Mouse (Mus musculus) MN1 (cell line): ENCODE results near the gene Agpat1.

Experiments used
- DNase-seq: peaks from one replicate; pipeline ENCODE4 v3.0.0-alpha.2; 2016; ENCODE audit warnings: low spot score

The Agpat1 gene

DNA sequence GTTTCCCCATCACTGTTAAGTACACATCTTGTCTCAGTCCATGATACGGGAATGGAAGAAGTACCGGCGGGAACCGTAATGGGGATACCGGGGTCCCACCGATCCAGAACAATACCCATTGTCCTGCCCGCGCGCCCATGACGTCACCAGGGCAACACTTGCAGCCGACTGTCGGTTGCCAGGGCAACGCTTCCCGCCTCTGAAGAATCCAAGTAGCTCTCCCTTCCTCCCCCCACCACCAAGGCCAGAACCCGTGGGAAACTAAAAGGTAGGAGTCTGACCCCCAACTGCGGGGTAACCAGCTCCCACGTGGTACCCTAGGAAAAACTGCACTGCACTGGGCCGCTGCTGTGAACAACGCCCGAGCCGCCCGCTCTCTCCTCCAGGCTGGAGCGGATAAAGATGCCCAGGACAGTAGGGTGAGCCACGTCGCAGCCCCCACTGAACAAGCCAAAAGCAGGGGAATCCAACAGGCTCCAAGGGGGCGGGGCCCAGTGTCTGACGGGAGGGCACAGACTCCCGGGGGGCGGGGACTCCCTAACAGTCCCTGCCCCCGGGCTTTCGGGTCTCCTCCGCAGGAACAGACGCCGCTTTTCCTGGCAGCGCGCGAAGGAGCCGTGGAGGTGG lies 17.2 kb upstream of the Agpat1 start:
- DNase-seq, result peak; percentile 92

GRCm38 (mm10) chr17:34587423-34587811 lies 16.6 kb upstream of the Agpat1 start:
- peak; percentile 95 for DNase-seq

GRCm38 (mm10) chr17:34587814-34588213 lies 16.2 kb upstream of the Agpat1 start:
- no peak for DNase-seq

DNA sequence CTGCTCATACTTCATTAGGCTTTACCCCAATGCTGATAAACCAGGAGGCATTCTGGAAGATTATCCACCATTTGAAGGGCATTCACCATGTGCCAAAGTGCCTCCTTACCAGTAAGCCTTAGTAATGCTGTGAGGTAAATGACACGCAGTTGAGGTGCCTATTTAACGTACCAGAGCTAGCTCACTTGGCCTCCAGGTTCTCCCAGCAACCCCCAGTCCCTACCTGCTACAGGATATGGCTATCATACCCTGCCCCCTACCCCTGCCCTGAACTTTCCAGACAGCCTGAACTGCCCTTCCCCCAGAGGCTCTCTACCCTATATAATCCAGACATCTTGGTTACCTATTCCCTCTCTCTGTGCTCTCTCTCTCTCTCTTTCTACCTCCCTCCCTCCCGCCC lies 15.3 kb upstream of the Agpat1 start:
- DNase-seq, result no peak

DNA sequence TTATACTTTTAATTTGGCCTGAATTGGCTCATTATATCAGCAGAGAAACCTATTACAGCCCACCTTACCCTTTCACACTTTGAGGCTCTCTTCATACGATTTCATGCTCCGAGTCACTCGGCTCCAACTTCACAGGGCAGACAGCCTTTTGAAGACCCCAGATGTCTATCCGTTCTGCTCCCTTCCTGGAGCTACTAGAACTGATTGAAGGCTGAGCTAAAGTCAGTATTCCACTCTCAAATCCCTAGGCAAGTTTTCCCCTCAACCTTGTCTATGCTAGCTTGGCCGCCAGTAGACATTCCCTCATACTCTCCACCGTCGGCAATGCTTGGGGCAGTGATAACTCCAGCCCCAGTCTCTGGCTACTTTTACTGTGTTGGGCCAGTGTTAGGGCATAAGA lies 14.9 kb upstream of the Agpat1 start:
- no peak for DNase-seq

DNA sequence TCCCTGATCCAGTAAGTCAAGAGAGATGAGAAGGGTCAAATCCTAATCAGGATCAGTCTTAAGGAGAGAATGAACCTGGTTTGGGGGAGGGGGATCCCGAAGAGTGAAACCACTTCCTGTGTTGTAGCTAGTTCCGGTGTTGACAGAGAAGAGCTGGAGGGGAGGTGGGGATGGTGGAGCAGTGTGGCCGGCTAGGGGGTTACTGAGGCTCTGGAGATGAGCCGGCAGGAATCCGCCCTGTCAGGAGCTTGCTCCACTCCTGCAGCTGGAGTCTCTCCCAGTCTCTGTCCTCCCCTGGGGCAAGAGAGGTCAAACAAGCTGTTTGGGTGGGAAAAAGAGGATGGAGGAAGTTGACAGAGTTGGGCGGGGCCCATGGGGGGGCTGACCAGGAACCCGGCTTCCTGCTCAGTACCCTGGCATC lies 14.4 kb upstream of the Agpat1 start, which contains the start of gene Gpsm3:
Gene Gpsm3 (plus strand): TSS at position 126 of the 421 bp plus-strand sequence.
- DNase-seq, result peak; percentile 41

GRCm38 (mm10) chr17:34590154-34590987 lies 13.7 kb upstream of the Agpat1 start:
- peak; percentile 45 for DNase-seq

- peak; percentile 63 for DNase-seq
These were observed 12.8 kb upstream of the Agpat1 start, which contains the start of gene Pbx2 for GRCm38 (mm10) chr17:34591029-34591993. TSS of gene Pbx2 (plus strand) at chr17:34591266.

DNA sequence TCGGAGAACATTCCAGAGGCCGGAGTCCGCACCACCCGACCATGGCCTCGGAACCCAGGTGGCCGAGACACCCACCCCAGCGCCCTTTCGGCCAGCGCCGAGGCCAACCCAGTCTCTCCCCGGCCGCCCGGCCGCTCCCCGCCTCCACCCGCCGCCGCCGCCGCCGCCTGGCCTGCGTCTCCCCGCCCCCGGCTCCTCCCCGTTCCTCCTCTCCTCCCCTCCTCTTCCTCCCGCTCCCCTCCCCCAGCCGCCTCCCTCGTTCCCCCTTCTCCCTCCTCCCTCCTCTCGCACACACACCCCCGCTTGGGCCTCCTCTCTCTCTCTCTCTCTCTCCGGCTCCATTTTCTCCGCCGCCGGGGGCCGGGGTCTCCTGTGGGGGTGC lies 12.1 kb upstream of the Agpat1 start:
- DNase-seq, result peak; percentile 90

- DNase-seq, result peak; percentile 60
These were observed 11.2 kb upstream of the Agpat1 start for GRCm38 (mm10) chr17:34592581-34593549.

GRCm38 (mm10) chr17:34593752-34594525 lies 10.1 kb upstream of the Agpat1 start:
- DNase-seq, result peak; percentile 83

- DNase-seq, result no peak
These were observed 8.0 kb upstream of the Agpat1 start for GRCm38 (mm10) chr17:34596098-34596497.

DNA sequence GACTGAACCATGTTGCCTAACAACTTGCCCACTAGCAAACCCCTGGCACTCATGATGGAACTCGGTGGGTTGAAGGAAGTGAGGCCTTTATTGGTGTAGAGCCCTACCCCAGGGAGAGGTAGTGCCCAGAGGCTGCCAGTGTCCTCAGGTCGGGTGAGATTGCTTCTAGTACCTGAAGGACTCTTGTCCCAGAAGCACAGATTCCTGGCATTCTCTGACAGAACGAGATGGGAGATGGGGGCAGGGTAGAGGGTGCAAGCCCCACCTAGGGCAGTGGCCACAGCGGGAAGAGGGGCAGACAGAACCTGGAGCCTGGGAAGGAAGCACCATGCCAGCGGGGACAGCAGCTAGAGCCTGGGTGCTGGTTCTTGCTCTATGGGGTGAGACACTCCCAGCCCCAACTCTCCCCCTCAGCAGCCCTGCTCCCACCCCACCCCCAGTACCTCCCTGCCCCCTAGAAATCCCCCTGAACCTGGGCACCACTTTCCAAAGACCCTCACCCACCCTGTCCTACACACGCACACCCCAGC lies 6.4 kb upstream of the Agpat1 start, which contains the start of gene Ager:
Gene Ager (plus strand): TSS at position 297 of the 530 bp plus-strand sequence.
- no peak for DNase-seq

GRCm38 (mm10) chr17:34599891-34600290 lies 4.2 kb upstream of the Agpat1 start:
- DNase-seq, result no peak

DNA sequence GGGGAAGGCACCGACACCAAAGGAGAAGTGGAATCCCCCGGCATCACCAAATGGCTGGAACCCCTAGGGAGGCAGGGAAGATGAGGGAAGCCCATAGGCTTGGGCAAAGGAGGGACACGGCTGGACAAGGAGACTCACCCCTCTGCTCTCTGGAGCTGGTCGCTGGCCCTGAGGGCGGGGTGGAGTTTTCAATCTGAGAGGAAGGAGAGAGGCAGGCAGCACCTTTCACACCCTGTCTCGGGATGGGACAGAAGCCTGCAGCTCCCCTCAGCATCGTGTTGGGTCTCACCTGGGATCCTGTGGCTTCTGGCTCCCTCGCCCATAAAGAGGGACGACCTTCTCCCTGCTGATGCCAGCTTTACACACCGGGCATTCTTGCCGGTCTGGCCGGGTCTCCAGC lies 2.3 kb upstream of the Agpat1 start:
- no peak for DNase-seq

GRCm38 (mm10) chr17:34603375-34604060 lies 544 bp upstream of the Agpat1 start, which contains the start of gene Rnf5:
TSS of gene Rnf5 (minus strand) at chr17:34603690.
- DNase-seq, result peak; percentile 100

DNA sequence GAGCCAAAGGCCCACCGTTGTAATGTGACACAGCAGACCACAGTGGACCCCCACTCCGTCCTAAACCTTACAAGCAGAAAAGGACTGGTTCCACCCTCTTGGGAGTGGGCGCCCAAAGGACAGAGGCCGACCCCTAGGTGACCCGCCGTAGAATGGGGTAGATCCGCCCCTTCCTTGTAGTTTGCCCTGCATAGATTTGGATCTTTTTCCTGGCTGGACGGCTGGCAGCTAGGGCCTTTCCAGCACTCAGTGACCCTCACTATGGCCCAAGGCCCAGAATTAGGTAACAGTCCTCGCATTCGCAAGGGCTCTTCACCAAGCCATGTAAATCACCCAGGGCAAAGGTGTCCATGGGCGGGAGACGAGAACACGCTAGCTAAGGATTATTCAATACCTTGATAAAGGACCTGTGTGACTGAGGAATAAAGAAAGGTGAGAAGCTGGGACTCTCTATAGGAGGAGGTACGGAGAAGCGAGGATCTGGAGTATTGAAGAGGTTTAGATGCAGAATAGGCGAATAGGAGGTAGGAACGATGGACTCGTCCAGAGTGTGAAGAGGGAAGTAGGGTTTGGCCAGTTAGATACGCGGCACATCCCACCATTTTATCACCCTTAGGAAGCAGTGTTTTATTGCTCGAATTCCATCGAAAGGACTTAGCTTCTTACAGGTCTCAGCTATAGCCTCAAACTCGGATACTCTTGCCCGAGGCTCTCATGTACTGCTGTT lies 612 bp downstream of the Agpat1 start:
- peak; percentile 74 for DNase-seq

DNA sequence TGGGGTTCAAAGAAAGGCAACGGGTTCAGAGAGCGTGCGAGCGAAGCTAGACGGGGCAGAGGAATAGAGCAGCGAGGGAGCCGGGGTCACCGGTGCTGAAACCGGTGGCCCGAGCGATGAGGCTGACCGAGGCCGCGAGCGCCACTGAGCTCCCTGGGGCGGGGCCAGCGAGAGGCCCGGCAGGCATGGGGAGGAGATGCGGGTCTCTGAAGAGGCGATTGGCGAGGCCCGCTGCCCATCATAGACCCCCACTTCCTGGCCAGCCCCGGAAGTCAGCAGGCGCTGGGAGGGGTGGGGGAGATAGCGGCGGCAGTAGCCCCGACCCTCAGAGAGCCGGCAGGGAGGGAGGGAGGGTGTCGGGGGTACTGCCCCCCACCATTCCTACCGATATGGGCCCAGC lies 1.5 kb downstream of the Agpat1 start:
- peak; percentile 97 for DNase-seq
